Mouse (Mus musculus) E14TG2a.4 (cell line): Measurements from ENCODE around the gene Itpripl2.

Source experiments
- CTCF ChIP-seq: conservative IDR thresholded peaks from 2 replicates; pipeline ENCODE4 v1.5.1; 2014; ENCODE audit warnings: low read length
- POU5F1 ChIP-seq: IDR thresholded peaks from 2 replicates; pipeline ENCODE4 v1.6.1; 2014; ENCODE audit warnings: low read length, borderline replicate concordance

DNA sequence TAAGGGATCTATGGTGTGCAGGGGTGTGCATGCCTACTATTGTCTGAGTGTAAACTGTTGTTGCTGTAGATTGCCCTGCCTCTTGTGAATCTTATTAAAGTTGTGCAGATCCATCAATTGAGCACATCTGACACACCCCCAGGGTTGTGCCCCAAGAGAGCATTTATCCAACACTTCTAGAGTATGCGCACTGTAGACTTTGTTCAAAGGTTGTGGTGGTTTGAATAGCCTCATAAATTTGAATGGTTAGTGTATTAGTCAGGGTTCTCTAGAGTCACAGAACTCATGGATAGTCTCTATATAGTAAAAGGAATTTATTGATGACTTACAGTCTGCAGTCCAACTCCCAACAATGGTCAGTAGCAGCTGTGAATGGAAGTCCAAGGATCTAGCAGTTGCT, 18.9 kb downstream of the Itpripl2 start:
- TF ChIP-seq CTCF, result no peak
- no peak for TF ChIP-seq POU5F1
